Mouse (Mus musculus) cerebellum, adult 11-12 months (tissue): Measurements from ENCODE around the gene Spryd3.

ENCODE experiments used
- DNase-seq: peaks from one replicate; pipeline ENCODE4 v3.0.0; 2022

The Spryd3 gene

GRCm38 (mm10) chr15:102112181-102112580 is 23.9 kb downstream of the Spryd3 start:
- no peak for DNase-seq

- DNase-seq, result peak; percentile 42
These were observed 24.6 kb downstream of the Spryd3 start for GRCm38 (mm10) chr15:102111495-102111829.

GRCm38 (mm10) chr15:102110701-102111494 is 25.1 kb downstream of the Spryd3 start:
- peak; percentile 26 for DNase-seq

GRCm38 (mm10) chr15:102110271-102110670 is 25.8 kb downstream of the Spryd3 start:
- peak; percentile 26 for DNase-seq

DNA sequence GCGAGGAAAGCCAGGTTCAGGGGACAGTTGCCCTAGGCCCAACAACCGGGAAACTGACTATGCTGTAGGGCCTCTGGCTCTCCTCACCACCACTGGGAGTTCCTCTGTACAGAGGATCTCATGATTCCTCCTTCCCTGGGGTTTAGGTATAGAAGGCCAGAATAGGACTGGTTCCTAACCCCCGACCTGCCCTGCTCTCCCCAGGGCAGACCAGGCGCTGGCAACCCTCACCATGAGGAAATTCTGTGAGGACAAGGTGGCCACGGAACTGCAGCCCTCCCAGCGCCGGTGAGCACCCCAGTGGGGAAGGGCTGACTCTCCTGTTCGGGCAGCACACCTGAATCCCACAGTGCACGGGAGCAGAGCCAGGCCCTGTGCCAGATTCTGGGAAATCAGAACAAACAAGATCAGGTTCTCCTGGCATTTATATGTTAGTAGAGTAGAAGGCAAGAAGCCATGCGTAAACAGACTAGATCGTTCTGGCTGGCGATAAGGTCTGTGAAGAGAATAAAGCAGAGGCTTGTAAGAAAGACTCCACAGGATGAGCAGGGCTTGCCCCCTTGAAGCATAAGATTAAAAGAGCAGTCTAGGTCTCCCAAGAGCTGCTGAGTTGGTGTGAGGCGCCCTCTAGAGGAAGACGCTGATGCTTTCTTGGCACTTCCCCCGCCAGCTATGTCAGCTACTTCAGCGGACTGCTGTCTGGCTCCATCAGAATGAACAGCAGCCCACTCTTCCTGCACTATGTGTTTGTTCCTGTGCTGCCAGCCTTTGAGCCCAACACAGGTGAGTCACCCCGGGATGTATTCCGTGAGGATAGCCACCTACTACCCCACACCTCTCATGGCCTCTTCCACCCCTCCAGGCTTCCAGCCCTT is 27.1 kb downstream of the Spryd3 start:
- peak; percentile 74 for DNase-seq

DNA sequence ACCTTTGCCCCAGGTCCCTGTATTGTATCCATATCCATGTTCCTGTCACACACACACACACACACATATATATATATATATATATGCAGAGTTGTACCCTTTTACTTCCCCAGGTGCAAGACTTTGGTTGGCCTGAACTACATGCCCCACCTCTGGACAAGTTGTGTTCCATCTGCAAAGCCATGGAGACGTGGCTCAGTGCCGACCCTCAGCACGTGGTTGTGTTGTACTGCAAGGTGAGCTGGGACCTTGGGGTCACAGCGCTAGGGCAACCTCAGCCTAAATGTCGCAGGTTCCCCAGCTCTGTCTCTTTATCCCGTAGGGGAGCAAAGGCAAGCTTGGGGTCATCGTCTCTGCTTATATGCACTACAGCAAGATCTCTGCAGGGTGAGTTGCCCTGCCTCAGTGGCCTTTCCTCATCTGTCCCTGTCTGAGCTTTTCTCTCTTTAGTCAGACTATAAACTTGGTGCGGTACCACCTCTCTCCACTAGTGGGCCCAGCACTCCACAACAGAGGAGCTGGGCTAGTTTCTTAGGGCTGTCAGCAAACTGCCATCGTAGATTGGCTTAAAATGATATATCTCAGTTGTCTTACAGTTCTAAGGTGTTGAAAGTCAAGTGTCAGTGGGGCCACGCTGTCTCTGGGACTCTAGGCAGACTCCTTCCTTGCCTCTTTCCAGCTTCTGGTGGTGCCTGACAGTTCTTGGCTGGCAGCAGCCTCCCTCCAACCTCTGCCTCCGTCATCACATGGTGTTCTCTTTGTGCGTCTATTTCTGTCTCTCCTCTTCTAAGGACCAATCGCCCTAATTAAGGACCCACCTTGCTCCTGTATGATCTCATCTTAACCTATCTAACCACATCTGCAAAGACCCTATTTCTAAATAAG is 28.1 kb downstream of the Spryd3 start:
- peak; percentile 65 for DNase-seq

DNA sequence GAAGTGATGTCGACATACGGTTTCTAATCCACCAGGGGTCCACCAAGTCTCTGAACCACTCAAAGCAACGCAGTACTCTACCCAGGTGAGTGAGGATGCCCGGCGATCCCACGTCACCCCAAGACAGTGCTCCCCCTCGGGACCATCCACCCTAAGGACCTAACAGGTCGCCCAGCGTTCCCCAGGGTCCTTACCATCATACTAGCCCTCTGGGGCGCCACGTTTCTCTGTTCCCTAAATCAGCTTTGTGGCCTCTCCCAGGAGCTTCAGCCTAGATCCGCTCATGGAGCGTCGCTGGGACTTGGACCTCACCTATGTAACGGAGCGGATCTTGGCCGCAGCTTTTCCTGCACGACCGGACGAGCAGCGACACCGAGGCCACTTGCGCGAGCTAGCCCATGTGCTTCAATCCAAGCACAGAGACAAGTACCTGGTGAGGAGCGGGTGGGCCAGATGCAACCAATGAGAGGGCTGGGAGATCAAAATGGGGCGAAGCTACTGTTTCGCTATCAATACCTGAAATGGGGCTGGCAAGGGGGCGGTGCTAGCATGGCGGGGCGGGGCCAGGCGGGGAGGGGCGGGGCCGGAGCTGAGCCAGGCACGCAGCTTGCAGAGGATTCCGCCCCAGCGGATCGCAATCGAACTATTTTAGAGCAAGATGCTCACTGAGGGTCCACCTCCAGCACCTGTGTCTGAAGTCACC is 29.1 kb downstream of the Spryd3 start:
- peak; percentile 42 for DNase-seq

- peak; percentile 45 for DNase-seq
These were observed 30.0 kb downstream of the Spryd3 start for GRCm38 (mm10) chr15:102105764-102106730.

DNA sequence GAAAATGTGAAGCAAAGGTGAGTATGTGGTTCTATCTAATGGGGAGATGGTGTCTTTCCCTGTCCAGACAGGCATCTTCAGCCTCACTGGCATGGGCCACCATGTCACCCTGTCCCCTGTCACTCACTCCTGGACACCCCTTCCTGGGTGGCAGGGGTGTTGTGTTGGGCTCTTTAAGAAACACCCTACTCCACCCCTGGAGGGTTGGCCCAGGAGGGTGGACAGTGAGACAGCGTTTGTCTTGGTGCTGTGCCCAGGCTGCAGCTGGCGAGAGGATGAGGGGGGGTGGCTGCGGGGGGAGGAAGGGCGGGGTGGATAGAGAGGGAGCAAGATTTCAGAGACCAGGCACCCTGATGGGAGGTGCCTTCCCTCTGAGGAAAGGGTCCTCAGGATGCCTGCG is 30.7 kb downstream of the Spryd3 start:
- peak; percentile 27 for DNase-seq

DNA sequence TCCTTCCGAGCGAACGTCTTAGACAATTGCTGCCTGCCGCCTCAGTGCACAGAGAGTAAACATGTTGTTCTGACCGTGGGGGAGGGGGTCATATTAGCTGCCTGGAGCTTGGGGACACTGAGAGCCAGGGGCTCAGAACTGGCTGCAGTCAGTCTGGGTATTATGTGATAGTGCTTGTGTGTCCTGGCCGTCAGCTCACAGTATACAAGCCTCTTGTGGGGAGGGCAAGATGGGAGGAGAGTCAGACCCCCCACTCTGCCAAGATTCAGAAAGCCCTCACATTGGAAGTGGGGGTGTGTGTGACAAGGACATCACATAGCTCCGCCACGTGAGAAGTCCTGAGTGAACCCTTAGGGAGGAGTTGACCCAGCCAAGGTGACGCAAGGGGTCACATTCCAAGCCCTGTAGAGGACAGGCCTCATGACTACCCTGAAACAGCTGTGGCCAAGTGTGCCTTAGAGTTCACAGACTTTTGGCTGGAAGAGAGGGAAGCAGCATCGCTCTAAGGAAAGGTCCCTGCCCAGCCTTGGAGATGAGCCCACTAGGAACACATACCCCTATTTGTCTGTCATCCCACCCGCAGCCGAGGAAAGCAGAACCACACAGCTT is 32.0 kb downstream of the Spryd3 start:
- no peak for DNase-seq

DNA sequence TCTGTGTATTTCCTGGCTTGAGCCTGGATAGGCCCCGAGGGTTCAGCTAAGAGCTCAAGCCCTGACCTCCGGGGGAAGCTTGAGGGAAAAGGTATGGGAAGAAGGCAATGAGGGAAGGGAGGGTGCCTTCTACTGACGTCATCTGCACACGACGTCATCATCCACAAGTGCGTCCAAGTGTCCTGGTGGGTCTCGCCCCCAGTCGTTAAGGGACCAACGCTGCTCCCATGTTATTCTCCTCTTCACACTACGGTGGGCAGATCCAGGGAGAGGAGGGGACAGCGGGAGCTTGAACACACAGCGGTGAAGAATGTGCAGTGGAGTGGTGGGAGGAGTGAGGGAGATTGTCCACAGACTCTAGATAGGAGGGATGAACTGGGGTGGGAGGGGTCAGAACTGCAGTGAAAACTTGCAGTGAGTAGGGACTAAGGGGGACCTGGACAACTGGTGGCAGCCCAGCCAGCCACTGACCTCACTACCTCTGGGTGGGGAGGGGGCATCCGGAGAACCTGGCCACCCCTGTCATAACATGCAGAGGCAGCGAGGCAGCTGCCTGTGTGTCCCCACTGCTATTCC is 32.6 kb downstream of the Spryd3 start:
- no peak for DNase-seq

- peak; percentile 27 for DNase-seq
These were observed 33.4 kb downstream of the Spryd3 start for GRCm38 (mm10) chr15:102102548-102103121.

GRCm38 (mm10) chr15:102101672-102102541 is 34.1 kb downstream of the Spryd3 start:
- DNase-seq, result peak; percentile 37

DNA sequence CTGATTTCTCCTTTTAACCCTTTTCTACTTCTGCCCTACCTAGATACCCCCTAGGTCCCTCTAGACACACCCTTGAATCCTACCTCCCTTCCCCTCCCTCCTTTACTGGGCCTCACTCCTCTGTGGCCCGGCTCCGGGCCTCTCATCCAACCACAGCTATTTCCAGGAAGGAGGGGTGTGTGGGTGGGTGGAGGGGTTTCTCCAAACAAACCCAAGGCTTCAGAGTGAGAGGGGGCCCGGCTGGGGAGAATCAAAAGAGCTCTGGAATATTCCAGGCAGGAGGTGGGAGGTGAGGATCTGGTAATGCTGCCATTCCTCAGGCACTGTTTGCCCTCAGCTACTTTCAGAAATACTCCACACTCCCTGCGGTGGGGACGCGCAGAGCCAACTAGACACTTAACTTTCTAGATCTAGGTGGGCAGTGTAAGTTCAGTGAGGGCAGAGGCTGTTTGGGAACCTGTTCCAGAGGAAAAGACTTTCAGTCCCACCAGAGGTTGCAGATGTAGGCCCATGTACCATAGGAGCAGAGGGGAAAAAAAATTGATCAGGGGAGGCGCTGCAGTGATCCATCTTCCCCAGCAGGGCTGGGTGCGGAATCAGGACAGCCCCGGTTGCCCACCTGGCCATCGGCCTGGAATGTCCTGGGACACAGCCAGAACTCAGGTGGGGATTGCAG is 34.9 kb downstream of the Spryd3 start:
- no peak for DNase-seq

DNA sequence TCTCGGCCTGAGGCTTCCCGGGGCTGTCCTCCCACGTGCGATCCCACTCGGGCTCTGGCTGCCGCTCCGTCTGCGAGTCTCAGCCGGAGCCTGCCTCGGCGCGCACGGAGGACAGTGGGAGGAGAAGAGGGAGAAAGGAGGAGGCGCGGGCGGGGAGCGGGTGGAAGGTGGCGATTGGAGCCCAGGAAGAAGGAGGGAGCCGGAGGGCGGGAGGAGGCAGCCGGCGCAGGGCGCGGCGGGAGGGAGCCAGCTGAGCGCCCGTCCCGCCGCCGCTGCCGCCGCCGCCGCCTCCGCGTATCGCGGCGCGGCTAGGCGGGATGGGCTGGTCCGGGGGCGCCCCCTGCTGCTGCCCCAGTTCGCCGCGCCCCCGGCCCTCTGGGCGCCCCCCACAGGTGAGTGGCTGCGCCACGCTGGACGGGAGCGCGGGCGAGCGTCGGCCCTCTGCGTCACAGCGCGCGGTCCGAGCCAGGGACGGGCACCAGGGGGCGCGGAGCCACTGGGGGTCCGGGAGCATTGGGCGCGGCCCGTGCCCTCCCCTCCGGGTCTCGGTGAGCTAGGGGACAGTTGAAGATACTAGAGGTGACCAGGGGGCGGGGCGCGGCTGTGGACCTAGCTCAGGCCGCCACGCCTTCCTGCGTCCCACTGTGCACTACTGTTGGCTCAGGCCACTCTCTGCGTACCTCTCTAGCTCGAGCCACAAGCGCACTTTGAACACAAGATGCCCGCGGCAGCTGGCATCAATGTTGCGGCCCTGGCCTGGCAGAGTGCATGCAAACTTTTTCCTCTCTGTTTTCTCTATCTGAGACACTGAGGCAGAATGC is 35.7 kb downstream of the Spryd3 start, which contains the start of gene Tns2:
Gene Tns2, plus strand, starts transcription at position 253 of the 821 bp plus-strand sequence.
- peak; percentile 68 for DNase-seq

- no peak for DNase-seq
These were observed 36.3 kb downstream of the Spryd3 start for GRCm38 (mm10) chr15:102099771-102100160.

DNA sequence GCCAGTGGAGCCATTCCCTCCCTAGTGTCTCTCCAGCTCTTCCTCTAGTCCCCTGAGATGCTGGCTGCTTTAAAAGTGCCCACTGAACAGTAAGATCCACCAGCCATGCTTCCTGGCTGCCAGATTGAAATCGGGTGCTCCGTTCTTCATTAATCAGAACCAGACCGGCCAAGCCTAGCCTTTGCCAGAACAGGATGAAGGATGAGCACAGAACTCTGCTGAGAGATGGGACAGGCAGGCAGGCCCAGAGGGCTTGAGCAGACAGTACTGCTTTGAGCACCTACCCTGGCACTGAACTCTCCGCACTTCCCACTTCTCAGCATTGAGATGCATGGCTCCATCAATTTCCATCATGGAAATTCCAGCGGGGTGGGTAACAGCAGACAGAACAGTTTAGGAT is 36.8 kb downstream of the Spryd3 start:
- no peak for DNase-seq
